Mouse (Mus musculus): Measurements from ENCODE around the gene Hspbap1. TPM values are rescaled to one million over a fixed set of nuclear protein-coding genes. Genes with fewer than 3 reads are reported as not detected.

Hspbap1 gene
- total RNA-seq, 2 experiments from 2014 or later: 5.1 to 6.0 TPM

DNA sequence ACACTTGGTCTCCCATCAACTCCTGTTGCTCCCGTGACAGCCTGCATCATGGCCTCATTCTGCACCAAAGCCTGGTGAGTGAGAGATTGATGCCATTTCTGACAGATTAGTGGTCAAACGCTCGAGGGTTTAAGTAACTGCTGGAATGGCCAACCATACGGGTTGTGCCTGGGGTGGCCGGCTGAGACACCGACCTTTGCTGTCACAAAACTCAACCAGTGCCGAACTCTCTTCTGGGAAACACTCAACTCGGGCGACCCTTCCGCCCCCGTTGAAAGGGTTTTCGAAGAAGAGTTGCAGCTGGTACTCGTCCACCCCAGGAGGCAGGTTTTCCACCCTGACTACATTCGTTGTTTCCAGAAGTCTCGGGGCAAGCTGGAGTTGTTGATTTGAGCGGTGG, 90.1 kb downstream of the Hspbap1 start:
- intact Hi-C loops (cut with DNase I): no loop called here
- DNase-seq (ENCODE audit: low spot score in 2 of 2): no peak

DNA sequence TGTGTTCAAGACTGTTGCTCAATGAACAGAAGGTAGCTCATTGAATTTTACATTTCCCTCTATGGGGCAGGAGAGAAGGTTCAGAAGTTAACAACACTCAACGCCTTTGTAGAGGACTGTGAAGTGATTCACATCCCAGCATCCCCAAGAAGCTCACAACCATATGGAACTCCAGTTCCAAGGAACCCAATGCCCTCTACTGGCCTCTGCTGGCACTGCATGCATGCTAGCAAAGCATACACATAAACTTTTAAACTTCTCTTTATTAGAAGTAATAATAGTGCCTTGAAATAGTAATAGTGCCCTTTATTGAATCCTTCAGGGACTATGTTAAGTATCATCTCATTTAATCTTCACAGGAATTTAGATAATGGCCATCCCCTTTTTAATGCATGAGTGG, 91.9 kb downstream of the Hspbap1 start:
- DNase-seq (ENCODE audit: low spot score in 2 of 2): no peak
- intact Hi-C loops (cut with DNase I): no loop called here

GRCm38 (mm10) chr16:35867726-35868125, 97.6 kb downstream of the Hspbap1 start:
- no peak for DNase-seq (ENCODE audit: low spot score in 2 of 2)
- intact Hi-C loops (cut with DNase I): no loop called here

GRCm38 (mm10) chr16:35869126-35869525, 99.0 kb downstream of the Hspbap1 start:
- intact Hi-C loops (cut with DNase I): no loop called here
- no peak for DNase-seq (ENCODE audit: low spot score in 2 of 2)

- intact Hi-C loops (cut with DNase I): no loop called here
- DNase-seq (ENCODE audit: low spot score in 2 of 2): no peak
These were observed 99.5 kb downstream of the Hspbap1 start for GRCm38 (mm10) chr16:35869656-35870055.

GRCm38 (mm10) chr16:35870581-35871047, 100.4 kb downstream of the Hspbap1 start:
- intact Hi-C loops (cut with DNase I): no loop called here
- no peak for DNase-seq (ENCODE audit: low spot score in 2 of 2)

GRCm38 (mm10) chr16:35871048-35871851, 101.1 kb downstream of the Hspbap1 start, which contains the start of gene Parp14:
TSS of gene Parp14 (minus strand) at chr16:35871544.
- intact Hi-C loops (cut with DNase I): no loop called here
- no peak for DNase-seq (ENCODE audit: low spot score in 2 of 2)

DNA sequence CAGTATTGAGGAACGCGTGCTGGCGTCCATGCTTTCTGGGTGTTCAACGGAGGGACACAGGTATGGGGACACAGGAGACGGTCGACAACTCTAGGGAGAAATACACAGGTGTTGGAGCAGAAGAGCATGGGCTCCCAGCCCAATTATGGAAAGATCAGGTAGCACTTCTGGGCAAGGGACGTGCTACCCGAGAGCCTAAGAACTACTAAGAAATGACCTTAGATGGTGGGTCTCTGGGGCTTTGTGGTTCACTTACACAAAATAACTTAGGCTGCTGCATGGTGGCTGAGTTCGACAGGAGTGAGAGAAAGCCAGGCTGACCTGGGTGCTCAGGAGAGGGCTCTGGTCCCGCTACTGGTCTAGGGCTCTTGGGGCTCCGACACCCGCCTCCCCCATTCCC, 101.7 kb downstream of the Hspbap1 start:
- intact Hi-C loops (cut with DNase I): no loop called here
- DNase-seq (ENCODE audit: low spot score in 2 of 2): no peak

- no peak for DNase-seq (ENCODE audit: low spot score in 2 of 2)
- intact Hi-C loops (cut with DNase I): no loop called here
These were observed 102.3 kb downstream of the Hspbap1 start for GRCm38 (mm10) chr16:35872410-35873006.

DNA sequence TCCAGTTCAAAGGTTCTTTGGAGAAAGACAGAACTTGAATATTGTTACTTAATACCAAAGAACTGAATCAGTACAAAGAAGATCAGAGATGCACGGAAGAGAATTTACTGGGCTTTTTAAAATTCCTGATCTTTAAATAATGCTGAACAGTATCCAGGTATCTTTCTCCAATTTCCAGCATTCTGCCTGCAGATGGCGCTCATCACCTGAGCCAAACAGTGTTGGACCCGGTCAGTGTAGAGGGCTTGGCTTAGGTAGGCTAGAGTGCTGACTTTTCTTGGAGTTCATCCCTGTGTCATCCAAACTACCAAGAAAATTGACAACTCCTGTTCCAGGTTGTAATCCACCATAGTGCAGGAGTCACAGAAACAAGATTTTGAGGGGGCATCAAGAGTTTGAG, 104.2 kb downstream of the Hspbap1 start:
- intact Hi-C loops (cut with DNase I): no loop called here
- DNase-seq (ENCODE audit: low spot score in 2 of 2): peak; percentile 8 to 54

Other genes starting within 250 kb of the Hspbap1 start
- 10 to 100 TPM; 17.3 to 21.7 TPM for gene Sema5b, start 229.2 kb upstream of the Hspbap1 start, total RNA-seq (2021)
- 10 to 100 TPM; 78.9 to 81.1 TPM for gene Dirc2, start 1.0 kb upstream of the Hspbap1 start, total RNA-seq (2021)
- gene Parp14, start 101.2 kb downstream of the Hspbap1 start, total RNA-seq (2021): 1 to 10 TPM in 1 of 2 experiments, under 1 TPM in 1; 0.79 to 1.3 TPM
- 1 to 10 TPM; 2.1 TPM for gene Parp9, start 168.1 kb downstream of the Hspbap1 start, total RNA-seq (2021)
- 1 to 10 TPM; 2.0 to 2.9 TPM for gene Dtx3l, start 168.8 kb downstream of the Hspbap1 start, total RNA-seq (2021)
- 100 to 1,000 TPM; 119 to 122 TPM for gene Kpna1, start 208.4 kb downstream of the Hspbap1 start, total RNA-seq (2021)

All from left cerebral cortex, postnatal 14 days (tissue).